Mouse (Mus musculus): ENCODE measurements around the gene Mtm1. TPM values are rescaled to one million over a fixed set of nuclear protein-coding genes. Genes with fewer than 3 reads are reported as not detected.
"Not testable (repeated sequence)": the region's sequence is repeated elsewhere in the genome, so short reads cannot be mapped to it uniquely, and the experiment has no call there.

Gene Mtm1
- polyA plus RNA-seq, 1 experiment from 2014 or later, result 6.3 TPM

DNA sequence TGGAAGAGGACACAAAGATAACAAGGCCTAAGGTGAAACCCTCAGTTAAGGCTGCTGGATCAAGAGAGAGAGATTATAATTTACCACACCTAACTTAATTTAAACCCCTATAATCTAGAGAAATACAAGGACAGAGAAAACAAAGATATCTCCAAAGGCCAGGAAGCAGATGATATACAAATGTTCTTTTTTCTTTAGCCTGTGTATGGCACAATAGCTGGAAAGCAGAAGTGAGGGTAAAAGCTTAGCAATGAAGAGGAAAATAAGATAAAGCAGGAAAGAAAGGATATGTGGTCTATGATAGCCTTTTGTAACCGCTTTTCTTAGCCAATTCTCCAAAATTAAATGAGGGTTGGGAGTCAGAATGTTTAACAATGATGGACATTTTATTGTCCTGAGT lies 144.8 kb downstream of the Mtm1 start:
- H3K9ac ChIP-seq (ENCODE audit: low read length), result no peak overlapping the region
- no peak overlapping the region for H3K4me3 ChIP-seq (ENCODE audit: low read depth, low read length)
- H3K27me3 ChIP-seq (ENCODE audit: control insufficient read depth, insufficient read depth, low read length), result no peaks in the 10 kb centered on the region
- no peaks in the 10 kb centered on the region for H3K4me1 ChIP-seq (replicated peaks; ENCODE audit: control insufficient read depth, insufficient read depth)
- no peaks in the 10 kb centered on the region for H3K9me3 ChIP-seq (ENCODE audit: control insufficient read depth, low read length)
- no peaks in the 10 kb centered on the region for H3K36me3 ChIP-seq (ENCODE audit: control insufficient read depth, insufficient read depth, low read length)
- WGBS, result 55% methylated on average over 1 of the region's 1 CpGs
- no peak for TF ChIP-seq CTCF (IDR thresholded peaks at IDR 0.05; ENCODE audit: low read depth)
- no peak for TF ChIP-seq EP300 (optimal IDR thresholded peaks at IDR 0.05)
- no peak overlapping the region for H3K4me2 ChIP-seq (replicated peaks; ENCODE audit: low read depth)
- H3K27ac ChIP-seq (replicated peaks), result no peak overlapping the region
- no peak for DNase-seq (ENCODE audit: low spot score)
- no peak for ATAC-seq (ENCODE audit: low FRiP score, low TSS enrichment)

GRCm38 (mm10) chrX:71361793-71362192 lies 151.2 kb downstream of the Mtm1 start:
- H3K4me2 ChIP-seq (replicated peaks; ENCODE audit: low read depth); H3K9ac ChIP-seq (ENCODE audit: low read length); DNase-seq (ENCODE audit: low spot score); H3K36me3 ChIP-seq (ENCODE audit: control insufficient read depth, insufficient read depth, low read length); H3K9me3 ChIP-seq (ENCODE audit: control insufficient read depth, low read length); ATAC-seq (ENCODE audit: low FRiP score, low TSS enrichment); H3K4me3 ChIP-seq (ENCODE audit: low read depth, low read length); H3K27ac ChIP-seq (replicated peaks); H3K27me3 ChIP-seq (ENCODE audit: control insufficient read depth, insufficient read depth, low read length); H3K4me1 ChIP-seq (replicated peaks; ENCODE audit: control insufficient read depth, insufficient read depth): not testable (repeated sequence)
- 80% methylated on average over 10 of the region's 10 CpGs for WGBS

- H3K4me2 ChIP-seq (replicated peaks; ENCODE audit: low read depth), result peak overlapping the region; percentile 64
- no peak overlapping the region for H3K27ac ChIP-seq (replicated peaks)
- peak overlapping the region; percentile 61 for H3K4me3 ChIP-seq (ENCODE audit: low read depth, low read length)
- no peaks in the 10 kb centered on the region for H3K27me3 ChIP-seq (ENCODE audit: control insufficient read depth, insufficient read depth, low read length)
- peak overlapping the region; percentile 79; the same call in 1 of the 2 replicates for H3K9ac ChIP-seq (ENCODE audit: low read length)
- no peaks in the 10 kb centered on the region for H3K4me1 ChIP-seq (replicated peaks; ENCODE audit: control insufficient read depth, insufficient read depth)
- no peaks in the 10 kb centered on the region for H3K36me3 ChIP-seq (ENCODE audit: control insufficient read depth, insufficient read depth, low read length)
- 58% methylated on average over 5 of the region's 5 CpGs for WGBS
- no peaks in the 10 kb centered on the region for H3K9me3 ChIP-seq (ENCODE audit: control insufficient read depth, low read length)
- TF ChIP-seq CTCF (IDR thresholded peaks at IDR 0.05; ENCODE audit: low read depth) (no peak), EP300 (optimal IDR thresholded peaks at IDR 0.05) (no peak)
- DNase-seq (ENCODE audit: low spot score), result no peak
- ATAC-seq (ENCODE audit: low FRiP score, low TSS enrichment), result no peak
These were observed 153.5 kb downstream of the Mtm1 start for GRCm38 (mm10) chrX:71364062-71364461.

DNA sequence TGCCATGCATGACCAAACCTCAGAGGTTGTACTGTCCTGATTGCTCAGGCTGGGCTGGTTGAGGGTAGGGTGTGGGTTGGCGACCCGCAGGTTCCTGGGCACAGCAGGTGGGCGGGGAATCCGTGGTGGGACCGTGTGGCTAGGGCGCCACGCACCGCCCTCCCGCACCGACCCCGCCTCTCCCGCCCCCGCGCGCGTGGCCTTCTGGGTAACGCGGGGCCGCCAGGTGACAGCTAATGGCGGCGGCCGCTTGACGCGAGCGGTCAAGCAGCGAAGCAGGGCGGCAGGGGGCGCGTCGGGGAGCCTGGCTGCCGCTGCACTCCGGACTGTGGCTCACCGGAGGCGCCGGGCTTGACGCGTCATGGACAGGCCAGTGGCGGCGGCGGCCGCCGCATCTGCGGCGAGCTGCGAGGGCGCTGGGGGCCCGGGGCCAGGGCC lies 154.0 kb downstream of the Mtm1 start, which contains the start of gene Mtmr1:
Gene Mtmr1, plus strand, starts transcription at position 207 of the 438 bp plus-strand sequence.
- Histone ChIP-seq H3K27ac (replicated peaks) (peak within 1 kb of the TSS; percentile 83), H3K36me3 (ENCODE audit: control insufficient read depth, insufficient read depth, low read length) (no peaks in the 10 kb centered on the region), H3K27me3 (ENCODE audit: control insufficient read depth, insufficient read depth, low read length) (no peaks in the 10 kb centered on the region), H3K9ac (ENCODE audit: low read length) (peak within 1 kb of the TSS; percentile 79), H3K4me1 (replicated peaks; ENCODE audit: control insufficient read depth, insufficient read depth) (no peaks in the 10 kb centered on the region), H3K4me2 (replicated peaks; ENCODE audit: low read depth) (peak within 1 kb of the TSS; percentile 64), H3K9me3 (ENCODE audit: control insufficient read depth, low read length) (no peaks in the 10 kb centered on the region), H3K4me3 (ENCODE audit: low read depth, low read length) (peak within 1 kb of the TSS; percentile 61)
- 0% methylated on average over 1 of the region's 47 CpGs for WGBS
- ATAC-seq (ENCODE audit: low FRiP score, low TSS enrichment) (peak; percentile 95), DNase-seq (ENCODE audit: low spot score) (peak; percentile 85)
- TF ChIP-seq CTCF (IDR thresholded peaks at IDR 0.05; ENCODE audit: low read depth) (peak; percentile 61), EP300 (optimal IDR thresholded peaks at IDR 0.05) (no peak)

DNA sequence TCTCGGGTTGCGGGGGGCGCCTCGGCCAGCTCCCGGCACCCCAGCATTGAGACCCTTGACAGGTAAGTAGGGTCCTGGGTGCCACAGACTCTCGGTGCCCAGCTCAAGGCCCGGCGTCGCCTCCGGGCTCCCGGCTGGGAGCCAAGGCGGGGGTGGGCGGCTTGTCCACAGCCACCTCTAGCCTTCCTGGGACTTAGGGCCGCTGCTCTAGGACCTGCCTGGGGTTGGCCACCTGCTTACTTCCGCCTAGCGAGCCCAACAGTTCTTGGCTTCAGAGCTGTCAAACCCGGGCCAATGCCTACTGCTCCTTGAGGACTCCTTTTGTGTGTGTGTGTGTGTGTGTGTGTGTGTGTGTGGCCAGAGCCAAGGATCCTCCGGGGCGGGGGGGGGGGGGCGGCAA lies 154.4 kb downstream of the Mtm1 start:
- peak overlapping the region; percentile 61 for H3K4me3 ChIP-seq (ENCODE audit: low read depth, low read length)
- H3K9ac ChIP-seq (ENCODE audit: low read length), result peak overlapping the region; percentile 79
- WGBS, result 15% methylated on average over 17 of the region's 20 CpGs
- H3K36me3 ChIP-seq (ENCODE audit: control insufficient read depth, insufficient read depth, low read length), result no peaks in the 10 kb centered on the region
- peak overlapping the region; percentile 83 for H3K27ac ChIP-seq (replicated peaks)
- no peaks in the 10 kb centered on the region for H3K9me3 ChIP-seq (ENCODE audit: control insufficient read depth, low read length)
- H3K4me2 ChIP-seq (replicated peaks; ENCODE audit: low read depth), result peak overlapping the region; percentile 64
- no peaks in the 10 kb centered on the region for H3K4me1 ChIP-seq (replicated peaks; ENCODE audit: control insufficient read depth, insufficient read depth)
- TF ChIP-seq EP300 (optimal IDR thresholded peaks at IDR 0.05) (no peak), CTCF (IDR thresholded peaks at IDR 0.05; ENCODE audit: low read depth) (no peak)
- no peaks in the 10 kb centered on the region for H3K27me3 ChIP-seq (ENCODE audit: control insufficient read depth, insufficient read depth, low read length)
- ATAC-seq (ENCODE audit: low FRiP score, low TSS enrichment), result peak; percentile 80
- peak; percentile 37 for DNase-seq (ENCODE audit: low spot score)

Other genes with a start within 250 kb of the Mtm1 start
- gene Mamld1, start 160.5 kb upstream of the Mtm1 start, polyA plus RNA-seq (2015; fragmentation: Nextera tagmentation; extraction: Ambion mirVana), result 1.0 and 1.4 TPM in 2 replicates
- 9.3 and 9.7 TPM in 2 replicates for gene Mtmr1, start 154.0 kb downstream of the Mtm1 start, polyA plus RNA-seq (2015; fragmentation: Nextera tagmentation; extraction: Ambion mirVana)